Mouse (Mus musculus) ES-E14 (cell line): ENCODE data around the gene Gucy1b1.

ENCODE experiments used
- MAFK ChIP-seq: IDR thresholded peaks from 2 replicates; pipeline ENCODE4 v1.6.1; 2014; ENCODE audit warnings: mild to moderate bottlenecking, low read depth, low read length, inconsistent platforms; ENCODE audit not compliant: insufficient read depth
- ZC3H11A ChIP-seq: IDR thresholded peaks from 2 replicates; pipeline ENCODE4 v1.6.1; 2012; ENCODE audit warnings: low read depth, mild to moderate bottlenecking, inconsistent platforms, low read length, borderline replicate concordance

- no peak for TF ChIP-seq MAFK
- TF ChIP-seq ZC3H11A, result no peak
Observed at GRCm38 (mm10) chr3:82052029-82052428, 22.5 kb downstream of the Gucy1b1 start.
